Mouse (Mus musculus) thymus, postnatal 4 days (tissue): ENCODE data around the gene Arl5a.
A peak's percentile ranks its signal among the peaks of the same experiment; 100 is the strongest.

Experiments used
- DNase-seq: peaks from one replicate; pipeline ENCODE4 v3.0.0; 2021

Arl5a gene

DNA sequence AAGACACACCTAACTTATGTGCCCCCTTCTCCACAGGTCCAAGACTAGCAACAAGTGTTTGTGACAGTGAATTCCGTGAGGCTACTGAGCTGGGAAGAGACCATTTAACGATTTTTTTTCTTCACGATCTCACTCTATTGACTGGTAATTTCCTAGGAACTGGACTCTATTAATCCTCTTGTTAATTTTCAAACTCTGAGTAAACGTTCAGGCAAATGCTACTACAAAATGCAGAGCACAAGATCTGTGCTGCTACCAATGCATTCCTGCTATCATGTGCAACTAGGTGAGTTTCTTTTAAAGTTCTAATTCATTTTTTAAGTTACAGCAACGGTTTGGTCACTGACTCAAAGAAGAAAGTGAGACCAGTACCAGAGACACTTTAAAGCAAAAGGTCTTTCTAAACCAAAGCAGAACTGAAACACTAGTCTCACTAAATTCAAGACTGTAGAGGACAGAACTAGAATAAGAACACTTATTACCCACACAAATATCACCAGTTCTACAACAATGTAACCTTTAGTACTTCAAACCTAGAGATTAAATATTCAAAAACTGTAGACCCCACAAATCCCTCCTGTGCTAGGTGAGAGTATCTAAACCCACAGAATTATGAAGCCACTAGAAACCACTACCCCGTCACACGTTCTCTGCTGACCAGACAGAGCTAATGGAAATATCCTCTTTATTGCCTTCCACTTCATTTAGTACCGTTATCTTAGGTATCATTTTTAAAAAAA is 1.7 kb downstream of the Arl5a start:
- DNase-seq: no peak

DNA sequence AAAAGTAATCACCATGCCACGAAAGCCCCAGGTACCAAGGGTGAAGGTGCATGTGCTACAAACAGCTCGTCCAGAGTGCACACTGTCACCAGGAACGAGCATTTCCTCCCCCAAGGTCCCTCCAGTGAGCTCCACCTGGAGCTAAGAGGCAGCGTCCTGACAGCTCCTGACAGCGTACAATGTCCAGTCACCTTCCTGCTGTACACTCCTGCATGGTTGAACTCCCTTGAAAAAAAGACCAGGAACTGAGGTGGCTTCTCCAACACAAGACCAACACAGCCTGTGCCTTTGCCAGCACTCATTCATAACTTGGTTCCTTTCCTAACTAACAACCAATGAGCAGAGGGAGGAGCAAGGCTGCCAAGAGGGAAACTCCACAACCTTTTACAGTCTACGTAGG is 3.5 kb downstream of the Arl5a start:
- DNase-seq: peak; percentile 21

DNA sequence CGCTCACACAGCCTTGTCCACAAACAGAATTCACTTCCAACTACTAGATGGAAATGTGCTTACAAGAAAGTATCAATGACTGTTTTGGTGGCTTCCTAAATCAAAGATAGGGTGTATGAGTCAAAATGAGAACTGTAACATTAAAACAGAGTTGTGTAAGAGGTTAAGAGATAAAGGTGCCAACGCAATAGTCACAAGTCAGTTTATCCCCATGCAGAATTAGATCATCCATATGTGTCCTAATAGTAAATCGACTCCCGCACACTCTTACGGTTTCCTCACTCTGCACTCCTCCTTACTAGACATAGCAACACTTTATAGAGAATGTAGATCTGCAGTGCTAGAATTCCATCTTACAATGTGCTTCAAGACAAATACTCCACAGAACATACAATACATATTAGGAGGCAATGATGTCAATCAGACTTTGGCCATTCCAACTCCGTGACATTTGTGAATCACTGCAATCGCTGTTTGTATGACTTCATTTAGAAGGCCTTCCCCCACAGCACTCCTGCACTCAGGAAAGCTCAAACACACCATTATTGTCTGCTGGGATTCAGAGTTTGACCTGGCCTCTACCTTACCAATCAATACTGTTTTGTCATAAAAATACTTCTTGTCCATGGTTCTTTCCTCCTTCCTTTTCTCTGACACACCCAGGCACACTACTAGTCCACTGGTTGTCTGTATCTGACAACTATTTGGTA is 4.5 kb downstream of the Arl5a start:
- DNase-seq: no peak

DNA sequence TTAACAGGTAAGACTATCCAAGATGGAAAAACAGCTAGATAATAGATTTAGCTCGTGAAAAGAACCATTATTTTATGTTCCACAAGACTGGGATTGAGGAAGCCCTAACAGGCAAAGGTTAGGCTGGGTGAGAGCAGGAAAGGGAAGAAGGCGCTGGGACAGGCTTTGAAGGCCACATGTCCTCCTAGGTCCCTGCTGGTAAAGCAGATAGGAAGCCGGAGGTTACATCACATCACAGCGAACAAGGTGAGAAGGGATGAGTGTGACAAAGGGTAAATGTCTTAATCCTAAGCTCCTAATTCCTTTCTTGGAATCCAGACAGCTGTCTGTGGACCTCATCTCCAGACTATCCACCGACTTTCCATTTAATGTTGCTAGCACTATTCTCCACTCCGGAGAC is 5.4 kb downstream of the Arl5a start:
- DNase-seq: no peak

DNA sequence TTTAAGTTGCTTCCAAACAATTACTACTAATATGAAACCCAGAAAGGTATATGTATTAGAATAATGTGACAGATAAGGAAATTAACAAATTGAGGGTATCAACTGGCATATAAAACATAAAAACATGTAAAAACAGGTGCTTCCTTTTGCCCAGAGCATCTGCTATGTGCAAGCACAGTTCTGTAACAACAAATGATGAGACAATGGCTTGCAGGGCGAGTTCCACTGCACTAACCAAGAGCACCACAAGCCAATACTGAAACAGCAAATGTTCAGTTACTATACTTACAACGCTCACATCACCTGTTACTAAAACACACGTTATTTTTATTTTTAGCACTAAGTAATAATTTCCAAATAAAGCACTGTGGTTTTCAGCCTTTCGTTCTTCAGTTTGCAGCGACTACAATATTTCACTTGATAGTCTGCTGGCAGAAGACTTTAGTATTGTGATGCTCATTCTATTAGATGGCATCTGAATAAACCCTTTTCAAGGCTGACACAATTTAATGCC is 12.1 kb downstream of the Arl5a start:
- no peak for DNase-seq

DNA sequence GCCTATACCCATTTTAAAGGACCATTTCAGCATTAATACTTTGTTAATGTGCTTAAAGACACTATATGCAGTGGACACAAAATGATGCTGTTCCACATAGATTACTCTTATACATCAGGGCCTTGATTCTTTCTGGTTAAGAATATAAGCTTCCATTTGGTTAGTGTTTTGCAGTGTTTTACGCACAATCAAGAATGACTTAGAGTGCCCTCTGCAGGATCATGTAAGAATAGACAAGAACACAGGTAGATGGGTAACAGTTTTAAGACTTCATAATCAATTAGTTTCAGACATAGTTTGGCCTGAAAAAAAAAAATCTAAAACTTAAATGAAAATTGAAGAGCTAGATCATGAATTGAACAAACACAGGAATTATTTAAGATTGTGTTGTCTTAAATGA is 18.2 kb downstream of the Arl5a start:
- no peak for DNase-seq

DNA sequence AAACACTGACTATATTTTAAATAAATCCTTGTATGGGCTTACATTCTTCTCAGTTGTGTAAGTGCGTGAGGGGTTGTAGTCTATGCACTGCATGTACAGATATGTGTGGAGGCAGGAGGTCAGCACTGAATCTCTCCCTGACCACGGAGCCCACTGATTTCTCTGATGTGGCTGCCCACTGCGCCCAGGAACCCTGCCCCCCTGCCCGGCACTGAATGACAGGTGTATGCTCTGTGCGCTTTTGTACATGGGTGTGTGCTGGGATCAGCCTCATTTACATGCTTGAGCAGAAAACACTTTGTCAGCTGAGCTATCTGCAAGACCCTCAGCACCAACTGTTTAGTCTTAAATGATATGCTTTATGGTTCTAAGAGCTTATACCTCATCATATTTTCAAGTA is 19.5 kb downstream of the Arl5a start:
- DNase-seq: no peak

DNA sequence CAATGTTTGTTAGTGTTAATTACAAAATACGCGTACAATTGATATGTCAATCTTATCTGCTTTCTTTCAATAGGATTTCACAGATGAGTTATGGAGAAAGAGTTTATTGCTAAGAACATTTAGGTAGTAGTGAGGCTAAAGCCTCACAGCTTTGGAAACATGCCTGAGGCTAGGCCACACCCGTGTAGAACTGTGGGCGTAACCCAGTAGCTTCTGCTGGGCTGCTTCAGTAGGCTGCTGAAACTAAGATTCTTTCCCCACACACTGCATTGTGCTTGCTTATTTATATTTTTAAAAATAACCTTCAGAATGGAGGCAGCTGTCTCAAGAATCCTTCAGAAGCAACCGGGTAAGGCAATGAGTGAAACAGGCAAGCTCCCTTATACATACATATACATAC is 30.2 kb downstream of the Arl5a start:
- no peak for DNase-seq

DNA sequence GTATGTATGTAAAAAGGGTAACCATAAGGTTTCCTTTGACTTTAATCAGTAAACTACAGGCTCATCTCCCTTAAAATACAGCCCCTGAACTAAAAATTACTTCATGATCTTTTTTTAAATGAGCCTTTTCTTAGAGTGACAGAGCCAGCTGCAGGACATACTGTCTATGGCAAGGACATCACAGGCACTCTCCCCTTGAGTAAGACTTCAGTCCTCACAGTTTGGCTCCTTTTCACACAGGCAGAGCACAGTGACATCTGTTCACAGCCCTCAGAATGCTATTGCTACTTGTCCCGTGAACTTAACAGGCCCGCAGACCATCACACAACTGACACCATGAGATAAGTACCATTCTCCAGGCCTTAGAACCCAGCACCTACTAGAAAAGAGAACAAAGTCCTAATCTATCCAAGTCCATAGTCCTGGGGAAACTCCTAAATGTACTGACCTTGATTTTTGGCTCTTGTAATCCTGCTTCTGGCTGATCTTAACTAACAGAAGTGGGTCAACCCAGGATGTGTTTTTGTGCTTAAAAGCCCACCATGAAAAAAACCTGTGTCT is 34.2 kb downstream of the Arl5a start:
- DNase-seq: no peak

DNA sequence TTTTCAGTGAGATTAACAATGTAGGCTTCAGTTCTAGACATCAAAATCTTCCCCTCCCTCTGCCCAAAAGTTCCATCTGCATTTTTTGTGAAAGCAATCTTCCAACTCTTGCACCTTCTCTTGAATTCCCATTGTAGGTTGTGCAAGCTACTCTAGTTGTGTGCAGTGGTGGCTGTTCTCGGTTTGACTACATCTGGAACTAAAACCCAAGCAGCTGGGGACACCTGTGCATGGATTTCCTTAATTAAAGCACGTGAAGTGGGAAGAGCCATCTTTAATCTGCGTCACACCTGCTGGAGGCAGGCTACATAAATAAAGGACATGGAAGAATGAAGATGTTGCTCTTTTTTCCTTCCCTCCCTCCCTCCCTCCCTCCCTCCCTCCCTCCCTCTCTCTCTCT is 34.7 kb downstream of the Arl5a start:
- DNase-seq: no peak

DNA sequence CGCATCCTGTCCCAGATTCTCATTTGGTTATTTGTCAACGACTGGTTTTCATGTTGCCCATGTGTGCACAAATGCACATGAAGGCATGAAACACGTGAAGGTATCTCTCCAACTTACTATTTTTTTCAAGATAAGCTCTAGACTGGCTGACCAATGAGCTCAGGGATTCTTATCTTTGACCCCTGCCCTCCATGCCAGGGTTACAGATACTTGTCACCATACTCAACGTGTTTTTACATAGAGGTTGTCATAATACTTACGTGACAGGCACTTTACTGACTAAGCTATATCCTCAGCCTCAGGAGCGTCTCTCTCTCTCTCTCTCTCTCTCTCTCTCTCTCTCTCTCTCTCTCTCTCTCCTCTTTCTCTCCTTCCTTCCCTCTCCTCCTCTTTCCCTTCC is 38.2 kb downstream of the Arl5a start:
- no peak for DNase-seq

DNA sequence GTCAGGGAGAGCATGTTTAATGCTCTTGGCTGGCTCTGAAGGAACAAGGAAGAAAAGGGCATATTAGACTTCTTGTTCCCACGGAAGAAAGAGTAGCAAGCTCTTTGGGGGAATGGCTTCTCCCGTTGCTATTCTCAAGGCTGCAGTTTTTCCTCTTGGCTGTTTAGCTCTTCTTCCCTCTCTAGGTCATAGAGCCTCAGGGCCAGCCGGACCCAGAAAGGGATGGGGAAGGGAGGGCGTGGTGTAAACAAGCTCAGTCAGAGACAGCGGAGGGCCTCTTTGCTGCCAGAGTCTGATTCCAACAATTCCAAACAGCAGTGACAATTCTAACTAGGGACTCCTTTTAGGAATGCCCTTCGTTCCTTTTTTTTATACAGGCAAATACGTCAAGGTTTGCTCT is 38.7 kb downstream of the Arl5a start:
- DNase-seq: no peak

DNA sequence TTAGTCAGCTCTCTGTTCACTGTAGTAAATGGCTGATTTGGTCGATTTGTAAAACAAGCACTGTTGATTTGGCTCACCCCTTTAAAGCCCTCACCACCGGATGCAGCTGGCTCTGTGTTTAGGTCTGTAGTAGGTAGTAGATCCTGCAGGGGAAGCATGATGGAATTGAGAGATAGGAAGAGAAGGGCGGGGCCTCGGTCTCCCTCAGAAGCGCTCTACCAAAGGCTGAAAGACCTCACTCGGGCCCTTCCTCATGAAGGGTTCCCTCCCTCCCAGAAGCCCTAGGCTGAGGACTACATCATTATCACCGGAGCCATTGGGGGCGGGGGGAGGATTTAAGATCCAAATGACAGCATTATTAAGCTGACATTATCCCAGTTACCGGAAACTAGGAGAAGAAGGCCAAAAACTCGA is 45.8 kb downstream of the Arl5a start:
- DNase-seq: peak; percentile 65

DNA sequence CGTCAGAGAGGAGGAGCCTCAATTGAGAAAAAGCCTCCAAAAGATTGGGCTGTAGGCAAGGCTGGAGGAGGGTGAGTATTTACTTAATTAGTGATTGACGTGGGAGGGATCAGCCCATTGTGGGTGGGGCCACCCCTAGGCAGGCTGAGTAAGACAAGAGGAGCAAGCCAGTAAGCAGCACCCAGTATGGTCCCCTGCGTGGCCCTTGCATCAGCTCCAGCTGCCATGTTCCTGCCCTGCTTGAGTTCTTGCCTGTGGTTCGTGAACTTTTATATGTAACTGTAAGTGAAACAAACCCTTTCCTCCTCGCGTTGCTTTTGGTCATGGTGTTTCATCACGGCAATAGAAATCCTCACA is 46.3 kb downstream of the Arl5a start, which contains the start of gene Neb:
Neb (minus strand) TSS at position 27 of the 357 bp plus-strand sequence.
- DNase-seq: peak; percentile 40

DNA sequence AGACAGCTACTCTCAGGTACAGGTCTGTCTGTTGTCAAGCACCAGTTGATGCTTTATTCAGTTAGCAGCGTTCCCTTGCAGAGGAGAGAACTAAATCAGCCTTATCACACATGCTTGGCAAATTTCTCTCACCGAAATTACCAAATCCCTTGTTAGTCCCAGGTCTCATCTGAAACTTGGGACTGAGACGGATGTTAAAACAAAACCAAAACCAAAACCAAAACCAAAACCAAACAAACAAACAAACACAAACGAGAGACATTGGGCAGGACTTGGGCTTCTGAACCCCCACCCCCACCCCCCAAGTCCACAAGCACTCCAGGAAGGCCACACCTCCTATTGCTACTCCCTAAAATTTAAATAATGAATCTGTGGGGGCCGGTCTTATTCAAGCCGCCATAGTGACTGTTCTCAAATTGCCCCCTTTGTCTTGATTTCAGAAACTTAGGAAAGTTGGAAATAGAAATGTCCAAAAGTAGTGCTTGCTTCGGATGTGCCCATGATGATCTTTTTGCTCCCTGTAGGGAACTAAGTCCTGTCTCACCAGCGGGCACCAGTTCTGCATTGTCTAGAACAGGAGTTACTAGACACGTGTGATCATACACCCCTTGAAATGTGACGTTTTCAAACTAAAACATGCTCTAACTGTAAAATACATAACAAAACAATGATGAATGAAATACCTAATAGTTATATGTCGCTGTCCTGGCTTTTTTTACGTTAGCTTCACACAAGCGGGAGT is 46.8 kb downstream of the Arl5a start:
- no peak for DNase-seq

DNA sequence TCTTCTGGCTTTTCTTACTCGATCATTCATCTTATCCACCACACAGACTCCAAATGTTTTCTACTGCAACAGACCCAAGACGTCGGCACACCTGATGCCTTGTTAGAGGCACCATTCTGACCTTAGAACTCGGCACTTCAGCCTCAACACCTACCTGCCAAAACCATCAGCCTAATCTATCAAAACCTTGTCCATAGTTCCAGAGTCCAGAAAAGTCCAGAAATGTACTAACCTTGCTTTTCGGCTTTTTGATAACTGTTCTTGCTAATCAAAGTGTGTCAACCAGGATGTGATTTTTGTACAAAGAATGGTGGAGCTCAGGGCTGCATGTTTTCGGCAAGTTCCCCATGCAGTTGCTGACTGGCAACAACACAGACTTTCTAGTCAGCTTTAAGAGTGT is 50.0 kb downstream of the Arl5a start:
- no peak for DNase-seq

DNA sequence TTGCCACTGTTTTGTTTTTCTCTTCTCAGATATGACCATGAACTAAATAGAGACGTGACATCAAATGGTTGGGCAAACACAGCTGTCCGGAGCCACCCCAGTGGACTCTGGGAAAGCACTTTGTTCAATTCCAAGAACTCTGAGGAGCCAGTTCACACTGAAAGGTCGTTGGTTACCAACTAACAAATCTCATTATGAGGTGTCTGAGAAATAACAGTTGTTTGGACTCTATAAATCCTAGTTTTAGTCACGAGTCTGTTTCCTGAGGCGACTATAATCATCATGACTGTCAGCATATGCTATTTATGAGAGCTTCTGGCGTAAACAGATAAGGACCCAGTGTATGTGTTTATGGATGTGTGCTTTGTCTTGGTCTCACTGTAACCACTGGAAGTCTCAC is 52.2 kb downstream of the Arl5a start:
- no peak for DNase-seq

DNA sequence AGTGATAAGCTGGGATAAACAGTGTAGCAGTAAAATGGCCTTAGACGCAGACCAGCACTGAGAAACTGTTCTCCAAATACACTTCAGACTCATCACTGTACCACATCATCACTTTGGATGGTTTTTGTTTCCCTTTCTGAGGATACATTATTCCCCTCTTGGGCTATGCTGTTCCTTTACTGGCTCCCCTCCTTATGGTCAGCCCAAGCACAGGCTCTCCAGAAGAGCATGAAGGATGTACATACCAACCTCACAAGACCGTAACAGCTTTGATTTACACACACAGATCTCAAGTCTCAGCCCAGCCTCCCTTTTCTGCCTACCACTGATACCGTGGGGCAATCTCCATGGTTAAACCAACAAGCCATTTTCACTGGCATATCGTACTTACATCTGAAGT is 52.6 kb downstream of the Arl5a start:
- DNase-seq: no peak

DNA sequence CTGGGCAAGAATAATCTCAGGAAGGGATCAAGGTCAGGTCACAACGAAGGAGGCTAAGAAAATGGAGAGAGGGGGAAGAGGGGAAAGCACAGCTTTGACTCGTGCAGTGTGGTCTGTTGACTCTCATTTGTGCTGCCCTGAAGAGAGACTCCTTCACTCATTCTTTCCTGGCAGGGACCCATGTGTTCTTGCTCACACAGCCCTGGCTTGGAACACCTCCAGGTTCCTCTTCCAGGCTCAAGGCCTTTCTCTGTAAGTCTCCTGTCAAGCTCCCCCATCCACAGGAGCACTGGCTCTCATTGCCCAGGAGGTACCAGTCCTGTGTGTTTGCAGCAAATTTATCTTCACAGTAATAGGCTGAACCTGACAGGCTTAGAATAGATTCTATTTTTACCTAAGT is 53.6 kb downstream of the Arl5a start:
- no peak for DNase-seq

DNA sequence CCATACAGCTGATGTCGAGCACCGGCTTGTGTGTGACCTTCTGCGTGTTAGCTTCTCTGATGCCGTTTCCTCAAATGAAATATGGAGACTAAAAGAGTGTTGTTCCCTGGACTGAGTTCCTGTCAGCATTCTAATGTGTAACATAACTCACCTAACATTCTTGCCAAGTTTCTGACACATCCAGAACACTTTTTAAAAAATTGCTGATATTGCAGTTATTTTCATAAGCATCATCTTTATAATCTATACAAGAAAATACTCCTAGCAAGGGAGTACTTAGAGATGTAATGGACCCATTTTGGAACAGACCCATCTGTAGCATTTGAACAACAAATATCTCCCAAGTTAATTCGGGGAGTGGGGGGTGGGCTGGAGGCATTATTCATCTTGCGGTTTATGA is 55.1 kb downstream of the Arl5a start:
- no peak for DNase-seq

DNA sequence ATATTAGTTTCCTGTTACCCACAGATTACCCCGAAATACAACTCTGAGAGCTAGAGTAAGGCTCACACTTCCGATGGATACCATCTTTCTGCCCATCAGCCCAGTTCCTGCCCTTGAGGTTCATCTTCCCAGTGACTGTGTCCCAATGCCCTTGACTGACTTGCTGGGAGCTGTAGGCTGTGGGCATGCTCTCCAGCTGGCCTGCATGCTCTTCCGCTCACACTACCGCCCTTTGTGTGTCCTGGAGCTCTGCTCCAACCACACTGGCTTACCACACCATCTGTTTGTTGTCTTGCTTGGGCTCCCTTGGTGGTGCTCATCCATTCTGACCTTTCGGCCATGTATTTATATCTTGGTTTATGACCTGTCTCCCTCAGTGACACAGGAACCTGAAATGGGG is 57.0 kb downstream of the Arl5a start:
- no peak for DNase-seq

DNA sequence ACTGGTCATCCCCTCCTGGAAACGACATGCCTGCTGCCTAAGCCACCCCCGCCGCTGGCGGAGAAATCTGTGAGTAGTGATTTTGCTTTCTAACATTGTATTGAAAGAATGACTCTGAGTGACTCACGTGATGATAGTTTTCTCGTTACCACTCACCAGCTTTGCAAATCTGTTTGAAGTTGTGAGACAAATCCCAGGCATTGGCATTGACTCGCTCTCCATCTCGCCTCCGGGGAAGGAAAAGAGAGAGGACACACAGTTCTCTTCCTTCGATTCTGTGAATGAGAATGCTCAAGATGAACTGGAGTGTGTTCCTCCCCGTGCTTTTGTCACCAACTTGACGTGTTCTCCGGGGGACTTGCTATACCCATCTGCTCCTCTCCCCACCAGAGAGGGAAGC is 57.5 kb downstream of the Arl5a start:
- DNase-seq: no peak

DNA sequence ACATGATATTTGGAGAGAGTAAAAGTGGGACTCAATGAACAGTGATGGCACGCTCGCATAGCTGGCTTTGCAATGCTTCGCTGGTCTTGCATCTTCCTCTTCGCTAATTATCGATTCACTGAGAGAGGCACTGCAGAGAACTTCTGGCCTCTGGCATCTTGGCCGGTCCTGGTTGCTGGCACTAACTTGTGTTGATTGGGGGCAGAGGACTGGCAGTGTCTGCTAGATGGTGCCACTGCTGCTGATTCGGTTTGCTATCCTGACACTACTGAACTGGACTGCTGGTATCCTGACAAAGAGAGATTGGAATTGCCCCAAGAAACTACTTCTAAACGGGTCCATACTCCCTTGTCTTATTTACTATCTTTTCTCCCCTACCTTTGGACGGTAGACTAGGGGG is 63.6 kb downstream of the Arl5a start:
- DNase-seq: no peak

DNA sequence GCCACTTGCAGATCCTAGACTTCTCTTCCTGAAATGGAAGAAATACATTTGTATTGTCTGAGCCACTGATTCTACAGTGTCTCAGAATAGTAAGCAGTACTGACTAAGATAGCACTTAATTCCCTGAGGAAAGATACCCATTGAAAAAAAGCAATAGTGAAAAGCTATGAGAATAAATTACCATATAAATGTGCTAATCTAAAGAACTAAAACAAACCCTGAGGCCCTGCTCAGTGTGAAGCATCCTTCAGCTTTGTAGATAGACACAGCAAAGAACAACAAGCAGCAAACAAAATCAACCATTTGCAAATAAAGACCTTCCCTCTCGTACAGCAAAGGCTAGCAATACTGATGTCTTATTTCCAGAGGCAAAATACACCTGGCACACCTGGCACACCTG is 65.0 kb downstream of the Arl5a start:
- DNase-seq: no peak
